Mouse (Mus musculus) WW6 (cell line): ENCODE results near the gene Dock1.
A peak's percentile ranks its signal among the peaks of the same experiment; 100 is the strongest.

Experiments used
- DNase-seq: peaks from one replicate; pipeline ENCODE4 v3.0.0-alpha.2; 2013; ENCODE audit warnings: low read depth, low spot score

Gene Dock1

GRCm38 (mm10) chr7:134751496-134751895 is 81.0 kb downstream of the Dock1 start:
- no peak for DNase-seq

- DNase-seq = no peak
These were observed 83.0 kb downstream of the Dock1 start for GRCm38 (mm10) chr7:134753417-134753816.

- DNase-seq = no peak
These were observed 87.2 kb downstream of the Dock1 start for GRCm38 (mm10) chr7:134757605-134758004.

- DNase-seq = no peak
These were observed 91.3 kb downstream of the Dock1 start for GRCm38 (mm10) chr7:134761799-134762198.

- DNase-seq = no peak
These were observed 94.7 kb downstream of the Dock1 start for GRCm38 (mm10) chr7:134765130-134765529.

GRCm38 (mm10) chr7:134771314-134771713 is 100.9 kb downstream of the Dock1 start:
- peak; percentile 39 for DNase-seq

GRCm38 (mm10) chr7:134772363-134772762 is 101.9 kb downstream of the Dock1 start:
- no peak for DNase-seq

- DNase-seq = no peak
These were observed 102.6 kb downstream of the Dock1 start for GRCm38 (mm10) chr7:134772867-134773590.

- no peak for DNase-seq
These were observed 103.4 kb downstream of the Dock1 start for GRCm38 (mm10) chr7:134773761-134774415.

GRCm38 (mm10) chr7:134774468-134775162 is 104.2 kb downstream of the Dock1 start:
- DNase-seq = no peak

GRCm38 (mm10) chr7:134775671-134776070 is 105.2 kb downstream of the Dock1 start:
- no peak for DNase-seq

- no peak for DNase-seq
These were observed 105.9 kb downstream of the Dock1 start for GRCm38 (mm10) chr7:134776306-134776705.

GRCm38 (mm10) chr7:134779761-134780160 is 109.3 kb downstream of the Dock1 start:
- no peak for DNase-seq

GRCm38 (mm10) chr7:134787110-134787509 is 116.7 kb downstream of the Dock1 start:
- DNase-seq = no peak

GRCm38 (mm10) chr7:134794889-134795288 is 124.4 kb downstream of the Dock1 start:
- DNase-seq = no peak

GRCm38 (mm10) chr7:134800079-134800478 is 129.6 kb downstream of the Dock1 start:
- no peak for DNase-seq

- DNase-seq = no peak
These were observed 134.0 kb downstream of the Dock1 start for GRCm38 (mm10) chr7:134804422-134804821.

- DNase-seq = no peak
These were observed 136.3 kb downstream of the Dock1 start for GRCm38 (mm10) chr7:134806799-134807198.

- no peak for DNase-seq
These were observed 138.0 kb downstream of the Dock1 start for GRCm38 (mm10) chr7:134808406-134808805.

GRCm38 (mm10) chr7:134809241-134809975 is 139.0 kb downstream of the Dock1 start:
- DNase-seq = no peak

GRCm38 (mm10) chr7:134818471-134818870 is 148.0 kb downstream of the Dock1 start:
- no peak for DNase-seq

GRCm38 (mm10) chr7:134821264-134821663 is 150.8 kb downstream of the Dock1 start:
- no peak for DNase-seq
